8 mouse cellular contexts compared by ENCODE assay signal in genomic region chr8:81013811-81014530, GRCm38 (mm10). TPM values are rescaled to one million over a fixed set of nuclear protein-coding genes. Genes with fewer than 3 reads are reported as not detected.
DNase-seq lines count a peak whose midpoint lies in the region; ATAC-seq and TF ChIP-seq lines count a peak whose summit lies in the region.

No protein-coding gene starts in this region.

- peak overlapping the region; percentile 72 for H3K4me3 ChIP-seq in lung, adult 2 months (replicated peaks; ENCODE audit: extremely low read depth, low read depth, low read length)
- peak overlapping the region; percentile 98 for H3K4me3 ChIP-seq in bone marrow macrophage, adult 2 months (ENCODE audit: insufficient read depth, low read length)
- H3K4me3 ChIP-seq in forebrain, postnatal 0 days (ENCODE audit: low read depth, low read length), result peak overlapping the region; percentile 95
- peak overlapping the region; percentile 84 for H3K4me3 ChIP-seq in midbrain, embryonic 10.5 days

- under 1% methylated on average over 45 of the region's 45 CpGs for WGBS in lung, adult 2 months
- 5% methylated on average over 45 of the region's 45 CpGs for WGBS in forebrain, postnatal 0 days
- 4% methylated on average over 45 of the region's 45 CpGs for WGBS in midbrain, embryonic 10.5 days

- no peaks in the 10 kb centered on the region for H3K27me3 ChIP-seq in forebrain, postnatal 0 days (ENCODE audit: insufficient read depth, low read length)
- H3K27me3 ChIP-seq in midbrain, embryonic 10.5 days (ENCODE audit: low read depth, poor library complexity, severe bottlenecking), result no peaks in the 10 kb centered on the region

- H3K4me2 ChIP-seq in forebrain, postnatal 0 days (ENCODE audit: low read depth), result peak overlapping the region; percentile 97

- peak; percentile 33 for DNase-seq in lung, adult 2 months
- DNase-seq in lung, postnatal 4 days, result no peak
- no peak for DNase-seq in forebrain, postnatal 0 days
- peak; percentile 14 to 58 for DNase-seq in kidney, postnatal 25 days
- no peak for DNase-seq in midbrain, embryonic 10.5 days (ENCODE audit: low spot score)
- DNase-seq in Muller cell, postnatal 12 days (ENCODE audit: inconsistent ontology term), result no peak
- DNase-seq in frontal cortex, postnatal 25 days (ENCODE audit: low spot score in 2 of 2), result no peak

- TF ChIP-seq CTCF in lung, adult 2 months (IDR thresholded peaks at IDR 0.05; ENCODE audit: insufficient read depth, low read length), result no peak
- TF ChIP-seq CTCF in bone marrow macrophage, adult 2 months (IDR thresholded peaks at IDR 0.05; ENCODE audit: low read depth, low read length), result no peak
- TF ChIP-seq CTCF in forebrain, postnatal 0 days (IDR thresholded peaks at IDR 0.05; ENCODE audit: low read depth), result no peak

- peak overlapping the region; percentile 87 for H3K9ac ChIP-seq in forebrain, postnatal 0 days

- H3K4me1 ChIP-seq in lung, adult 2 months (ENCODE audit: control insufficient read depth, insufficient read depth, low read length), result peaks cover 6% of the 10 kb centered on the region
- H3K4me1 ChIP-seq in bone marrow macrophage, adult 2 months (ENCODE audit: control insufficient read depth, insufficient read depth, low read length), result peaks cover 19% of the 10 kb centered on the region
- peaks cover 18% of the 10 kb centered on the region for H3K4me1 ChIP-seq in forebrain, postnatal 0 days (ENCODE audit: insufficient read depth)
- H3K4me1 ChIP-seq in midbrain, embryonic 10.5 days, result peaks cover 33% of the 10 kb centered on the region

- peaks cover 14% of the 10 kb centered on the region; the same call in 1 of the 2 replicates for H3K36me3 ChIP-seq in forebrain, postnatal 0 days (ENCODE audit: insufficient read depth)
- peaks cover 24% of the 10 kb centered on the region for H3K36me3 ChIP-seq in midbrain, embryonic 10.5 days

- peak overlapping the region; percentile 65 for H3K27ac ChIP-seq in bone marrow macrophage, adult 2 months (ENCODE audit: insufficient read depth, low read depth, low read length)
- peak overlapping the region; percentile 85 for H3K27ac ChIP-seq in forebrain, postnatal 0 days (ENCODE audit: low read depth, low read length)
- peak overlapping the region; percentile 81 for H3K27ac ChIP-seq in midbrain, embryonic 10.5 days (replicated peaks)

- ATAC-seq in forebrain, postnatal 0 days, result no peak

- no peaks in the 10 kb centered on the region for H3K9me3 ChIP-seq in forebrain, postnatal 0 days (ENCODE audit: low read length)
- no peaks in the 10 kb centered on the region for H3K9me3 ChIP-seq in midbrain, embryonic 10.5 days (replicated peaks)

- TF ChIP-seq POLR2A in lung, adult 2 months (IDR thresholded peaks at IDR 0.05; ENCODE audit: borderline replicate concordance, extremely low read depth, low read depth, low read length), result no peak
- TF ChIP-seq POLR2A in bone marrow macrophage, adult 2 months (IDR thresholded peaks at IDR 0.05; ENCODE audit: borderline replicate concordance, low read depth, low read length), result no peak

RNA-seq across cellular contexts. Expression of gene Usp38, which starts 0.8 kb away (rescaled TPM):
- 8.1 and 8.8 TPM in 2 replicates for polyA plus RNA-seq in lung, adult 2 months (2012; rRNA removed)
- polyA plus RNA-seq in bone marrow macrophage, adult 2 months (2012; ENCODE audit: insufficient read depth, insufficient read length, missing spikeins), result 15.3 and 15.5 TPM in 2 replicates
- 36.6 and 40.3 TPM in 2 replicates for total RNA-seq in forebrain, postnatal 0 days (2014; rRNA removed)
- 16.4 and 18.4 TPM in 2 replicates for polyA plus RNA-seq in forebrain, postnatal 0 days (2015; fragmentation: Nextera tagmentation; extraction: Ambion mirVana)
- 24.8 and 26.8 TPM in 2 replicates for polyA plus RNA-seq in midbrain, embryonic 10.5 days (2016; fragmentation: Nextera tagmentation; extraction: Ambion mirVana)

Comparison
In these comparisons a context has a peak if more than half of its experiments do, and no peak if none do; other contexts are left out.
1. DNase-seq: peak in lung, adult 2 months (single experiment) and kidney, postnatal 25 days (2 of 2); none in lung, postnatal 4 days (0 of 2), forebrain, postnatal 0 days (single experiment), midbrain, embryonic 10.5 days (single experiment), Muller cell, postnatal 12 days (single experiment) and frontal cortex, postnatal 25 days (0 of 2).
2. Peak in every context shown above with its lines, with median percentiles within 50 percentile points of each other: H3K4me3 ChIP-seq and H3K27ac ChIP-seq.